Comparison of ENCODE assay signal across 8 mouse cellular contexts in genomic region chr16:33584455-33585082, GRCm38 (mm10).
A peak's percentile ranks its signal among the peaks of the same experiment; 100 is the strongest.
DNase-seq lines count a peak whose midpoint lies in the region; ATAC-seq lines count a peak whose summit lies in the region.

No protein-coding gene starts in this region.

- no peaks in the 10 kb centered on the region for H3K27me3 ChIP-seq in forebrain, embryonic 10.5 days (ENCODE audit: poor library complexity, severe bottlenecking)
- no peaks in the 10 kb centered on the region for H3K27me3 ChIP-seq in hindbrain, embryonic 15.5 days
- peaks cover 20% of the 10 kb centered on the region for H3K27me3 ChIP-seq in liver, embryonic 13.5 days

- H3K4me1 ChIP-seq in forebrain, embryonic 10.5 days, result peaks cover 71% of the 10 kb centered on the region
- H3K4me1 ChIP-seq in hindbrain, embryonic 15.5 days (replicated peaks), result peaks cover 22% of the 10 kb centered on the region
- H3K4me1 ChIP-seq in liver, embryonic 13.5 days (replicated peaks), result peaks cover 5% of the 10 kb centered on the region

- H3K9ac ChIP-seq in hindbrain, embryonic 15.5 days, result no peak overlapping the region
- H3K9ac ChIP-seq in liver, embryonic 13.5 days, result no peak overlapping the region

- peak overlapping the region; percentile 25 for H3K4me3 ChIP-seq in forebrain, embryonic 10.5 days
- H3K4me3 ChIP-seq in hindbrain, embryonic 15.5 days, result peak overlapping the region; percentile 8; the same call in 1 of the 2 replicates
- 0 out of 2 replicates have a peak overlapping the region, but pooled peaks have one; percentile 12 for H3K4me3 ChIP-seq in liver, embryonic 13.5 days (replicated peaks)

- WGBS in forebrain, embryonic 10.5 days, result 31% methylated on average over 13 of the region's 13 CpGs
- WGBS in hindbrain, embryonic 15.5 days, result 20% methylated on average over 13 of the region's 13 CpGs
- 14% methylated on average over 13 of the region's 13 CpGs for WGBS in liver, embryonic 13.5 days (ENCODE audit: insufficient replicate concordance)

- peak; percentile 98 for DNase-seq in heart, adult 11 months
- DNase-seq in heart, postnatal 25 days (ENCODE audit: low spot score), result no peak
- peak; percentile 54 for DNase-seq in forebrain, embryonic 10.5 days (ENCODE audit: extremely low spot score, low spot score)
- DNase-seq in liver, embryonic 13.5 days, result no peak
- peak; percentile 61 for DNase-seq in neural tube, embryonic 10.5 days (ENCODE audit: extremely low spot score, low spot score)
- no peak for DNase-seq in Muller cell, postnatal 12 days (ENCODE audit: inconsistent ontology term)
- no peak for DNase-seq in right cerebral cortex, postnatal 10 days (ENCODE audit: low spot score in 2 of 2)

- H3K4me2 ChIP-seq in hindbrain, embryonic 15.5 days, result peak overlapping the region; percentile 48
- peak overlapping the region; percentile 47 for H3K4me2 ChIP-seq in liver, embryonic 13.5 days

- peak overlapping the region; percentile 88 for H3K27ac ChIP-seq in forebrain, embryonic 10.5 days
- H3K27ac ChIP-seq in hindbrain, embryonic 15.5 days (replicated peaks), result peak overlapping the region; percentile 60
- peak overlapping the region; percentile 65 for H3K27ac ChIP-seq in liver, embryonic 13.5 days

- no peaks in the 10 kb centered on the region for H3K9me3 ChIP-seq in forebrain, embryonic 10.5 days
- no peaks in the 10 kb centered on the region for H3K9me3 ChIP-seq in hindbrain, embryonic 15.5 days
- no peaks in the 10 kb centered on the region for H3K9me3 ChIP-seq in liver, embryonic 13.5 days (replicated peaks)

- intact Hi-C loops in heart, postnatal 25 days (cut with DNase I), result no loop called here

- no peak for ATAC-seq in hindbrain, embryonic 15.5 days (ENCODE audit: low FRiP score, low read depth)
- ATAC-seq in liver, embryonic 13.5 days (ENCODE audit: low read depth), result no peak

- H3K36me3 ChIP-seq in forebrain, embryonic 10.5 days (replicated peaks), result no peaks in the 10 kb centered on the region
- no peaks in the 10 kb centered on the region for H3K36me3 ChIP-seq in hindbrain, embryonic 15.5 days
- H3K36me3 ChIP-seq in liver, embryonic 13.5 days, result no peaks in the 10 kb centered on the region

Comparison
In these comparisons a context has a peak if more than half of its experiments do, and no peak if none do; other contexts are left out.
1. DNase-seq: peak in heart, adult 11 months (single experiment), forebrain, embryonic 10.5 days (single experiment) and neural tube, embryonic 10.5 days (single experiment); none in heart, postnatal 25 days (single experiment), liver, embryonic 13.5 days (single experiment), Muller cell, postnatal 12 days (single experiment) and right cerebral cortex, postnatal 10 days (0 of 2).
2. Peak in every context shown above with its lines, with median percentiles within 50 percentile points of each other: H3K27ac ChIP-seq and H3K4me3 ChIP-seq.